Mouse (Mus musculus) cerebellum, postnatal 10 days (tissue): ENCODE measurements around the gene Prok2.

ENCODE experiments used
- DNase-seq, 2 experiments: peaks; one replicate each; pipeline ENCODE4 v3.0.0; 2021; ENCODE audit warnings: mixed read lengths in 2 of 2

The Prok2 gene

GRCm38 (mm10) chr6:99692206-99692915 is 33.8 kb downstream of the Prok2 start, which contains the start of gene Gpr27:
Gene Gpr27 (plus strand): TSS chr6:99692679.
- peak; percentile 82 to 83 for DNase-seq

DNA sequence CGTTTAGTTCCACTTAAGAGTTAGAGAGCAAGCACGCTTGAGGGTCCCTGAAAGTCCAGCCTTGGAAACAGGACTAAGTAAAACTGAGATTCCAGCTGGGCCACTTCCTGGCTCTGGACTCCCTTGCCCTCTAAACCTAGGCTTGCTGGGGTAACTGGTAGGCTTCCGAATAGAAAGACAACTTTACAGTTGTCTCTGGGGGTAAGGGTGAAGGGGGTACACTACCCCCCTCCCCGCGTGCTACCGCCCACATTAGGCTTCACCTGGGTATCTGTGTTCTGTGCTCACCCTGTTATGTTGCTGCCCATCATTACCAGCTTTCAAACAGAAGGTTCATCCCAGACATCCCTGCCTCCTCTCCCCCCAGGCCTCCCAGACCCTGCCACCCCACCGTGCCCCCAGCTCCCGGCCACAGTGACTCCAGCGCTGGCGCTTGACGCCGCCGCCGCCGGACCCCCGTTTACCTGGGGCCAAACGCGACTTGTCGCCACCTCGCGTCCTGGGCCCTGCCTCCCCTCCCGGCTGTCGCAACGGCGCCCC is 34.5 kb downstream of the Prok2 start:
- DNase-seq = no peak

DNA sequence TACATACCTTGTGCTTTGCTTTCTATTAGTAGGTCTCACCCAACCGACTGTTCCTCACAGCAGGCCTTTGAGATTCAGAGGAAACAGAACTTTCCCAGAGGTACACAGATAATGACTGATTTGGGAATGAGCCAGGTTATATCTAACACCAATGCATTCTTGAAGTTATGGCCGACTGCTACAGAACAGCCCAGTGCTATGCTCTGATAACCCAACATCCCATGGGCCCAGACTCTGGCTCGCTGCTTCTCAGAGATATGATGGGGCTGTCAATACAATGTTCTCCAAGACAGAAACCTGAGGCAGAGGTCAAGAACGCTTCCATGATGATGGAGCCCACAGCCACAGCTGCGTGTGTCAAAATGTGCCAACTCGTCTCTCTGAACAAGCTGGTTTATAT is 37.7 kb downstream of the Prok2 start:
- no peak for DNase-seq

DNA sequence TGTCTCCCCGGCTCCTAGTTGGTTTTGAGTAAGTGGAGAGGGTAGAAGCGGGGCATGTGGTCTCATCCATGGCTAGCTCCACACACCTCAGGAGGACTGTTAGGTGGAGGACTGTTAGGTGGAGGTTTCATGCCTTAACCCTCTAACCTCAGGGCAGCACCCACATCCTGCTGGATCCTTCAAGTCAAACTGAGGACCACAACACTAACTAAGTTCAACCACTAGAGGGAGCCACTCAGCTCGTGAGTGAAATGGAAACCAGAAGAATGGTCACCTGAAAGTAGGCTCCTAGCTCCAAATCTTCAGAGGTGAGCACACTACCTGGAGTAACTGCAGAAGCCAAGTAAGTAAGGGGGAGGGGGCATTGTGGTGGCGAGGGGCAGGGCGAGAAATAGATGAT is 41.3 kb downstream of the Prok2 start:
- DNase-seq = no peak

- DNase-seq = no peak
These were observed 42.2 kb downstream of the Prok2 start for GRCm38 (mm10) chr6:99683974-99684373.

DNA sequence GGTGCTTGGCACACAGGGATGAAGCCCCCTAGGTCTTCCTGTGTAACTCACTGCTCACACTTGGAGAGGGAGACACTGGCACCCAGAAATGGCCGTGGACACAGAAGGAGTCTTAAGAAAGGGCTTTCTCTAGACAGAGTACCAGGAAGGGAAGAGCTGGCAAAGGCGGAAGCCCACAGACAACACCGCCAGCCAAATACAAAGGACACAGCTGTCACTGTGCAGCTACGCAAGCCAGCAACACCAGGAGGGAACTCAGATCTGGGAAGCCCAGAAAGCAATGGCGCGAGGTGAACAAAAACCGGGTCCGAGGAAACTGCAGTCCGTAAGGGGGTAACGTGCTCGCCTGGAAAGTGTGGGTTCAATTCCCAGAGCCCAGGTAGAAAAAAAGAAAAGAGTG is 48.1 kb downstream of the Prok2 start:
- peak; percentile 80 to 82 for DNase-seq

GRCm38 (mm10) chr6:99677325-99677724 is 48.9 kb downstream of the Prok2 start:
- DNase-seq = no peak

DNA sequence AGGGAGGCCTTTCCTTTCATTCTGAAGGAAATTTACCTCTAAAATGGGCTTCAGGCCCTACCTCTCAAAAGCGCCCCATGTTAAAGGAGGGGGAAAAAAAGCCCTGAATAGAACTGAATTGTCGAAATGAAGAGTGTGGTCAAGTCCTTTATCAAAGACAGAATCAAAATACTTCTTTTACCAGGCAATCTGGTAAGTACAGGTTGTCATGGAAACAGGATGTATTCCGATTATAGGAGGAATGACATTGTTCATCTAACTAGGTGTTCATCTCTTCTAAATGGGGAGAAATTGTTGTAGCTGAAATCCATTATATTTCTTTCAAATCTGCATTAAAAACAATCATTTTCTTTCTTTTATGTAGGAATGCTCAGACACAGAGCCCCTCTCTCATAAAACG is 51.7 kb downstream of the Prok2 start:
- DNase-seq = no peak

DNA sequence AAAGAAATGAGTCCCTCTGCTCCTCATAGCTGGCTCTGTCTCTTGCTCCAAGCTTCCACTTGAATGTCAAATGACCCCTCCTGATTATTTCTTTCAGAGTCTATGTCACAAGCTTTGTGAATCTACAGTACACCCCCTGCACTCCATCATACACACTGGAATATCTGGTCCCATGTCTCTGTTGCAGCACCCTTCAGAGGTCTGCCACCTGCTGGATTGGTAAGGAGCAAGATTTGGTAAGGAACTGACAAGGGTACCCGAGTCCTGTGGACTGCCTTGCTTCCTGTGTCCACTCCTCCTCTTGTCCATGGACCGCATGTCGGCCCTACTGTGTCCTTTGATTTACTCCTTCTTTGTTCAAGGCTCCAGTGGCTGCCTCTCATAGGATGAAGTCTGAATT is 54.4 kb downstream of the Prok2 start:
- DNase-seq = no peak

DNA sequence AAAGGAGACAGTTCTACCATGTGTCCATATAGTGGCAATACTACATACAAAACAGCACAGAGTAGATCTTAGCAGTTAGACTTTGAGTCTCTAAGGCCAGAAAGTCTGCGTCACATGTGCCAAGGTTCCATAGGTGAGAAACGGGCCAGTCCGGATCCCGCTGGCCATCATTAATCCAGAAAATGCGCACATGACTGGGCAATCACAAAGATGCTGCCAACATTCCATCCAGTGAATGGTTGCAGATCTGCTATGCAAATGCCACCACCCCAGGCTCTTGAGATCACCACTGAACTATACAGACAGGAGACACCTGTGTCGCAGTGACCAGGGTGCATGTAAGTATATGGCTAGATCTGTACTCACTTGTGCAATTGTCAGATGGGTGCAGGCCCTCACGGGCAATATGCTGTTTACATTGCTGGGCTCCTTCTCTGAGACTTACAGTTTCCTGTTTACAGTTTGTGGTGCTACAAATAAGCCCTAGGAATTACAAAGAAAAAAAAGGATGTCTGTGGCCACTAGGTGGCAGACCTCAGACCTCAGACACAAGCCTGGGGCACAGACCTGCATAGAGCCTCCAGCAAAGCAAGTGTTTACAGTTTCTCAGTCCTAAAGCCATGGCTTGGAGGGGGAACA is 55.6 kb downstream of the Prok2 start:
- peak; percentile 82 to 85 for DNase-seq

GRCm38 (mm10) chr6:99669481-99670325 is 56.5 kb downstream of the Prok2 start:
- peak; percentile 92 to 95 for DNase-seq

GRCm38 (mm10) chr6:99667290-99667689 is 58.9 kb downstream of the Prok2 start:
- no peak for DNase-seq

- peak; percentile 90 to 92 for DNase-seq
These were observed 59.6 kb downstream of the Prok2 start, which contains the start of the genes Eif4e3 and Gm20696 for GRCm38 (mm10) chr6:99666318-99667171. Gene Eif4e3 (minus strand): TSS chr6:99666771. Gene Gm20696 (minus strand): TSS chr6:99666797.

- no peak for DNase-seq
These were observed 60.5 kb downstream of the Prok2 start for GRCm38 (mm10) chr6:99665457-99666317.

GRCm38 (mm10) chr6:99663232-99663631 is 63.0 kb downstream of the Prok2 start:
- no peak for DNase-seq
